Mouse (Mus musculus): ENCODE results near the gene 4933424G06Rik. TPM values are rescaled to one million over a fixed set of nuclear protein-coding genes. Genes with fewer than 3 reads are reported as not detected.

The 4933424G06Rik gene
- total and polyA plus RNA-seq, 3 experiments, result not detected

- TF ChIP-seq POLR2AphosphoS5 (IDR thresholded peaks at IDR 0.05; ENCODE audit: borderline replicate concordance, low read depth, low read length), result no peak
- peak; percentile 65 for TF ChIP-seq ZC3H11A (IDR thresholded peaks at IDR 0.05; ENCODE audit: low read depth, low read length)
- TF ChIP-seq E2F4 (IDR thresholded peaks at IDR 0.05; ENCODE audit: borderline replicate concordance, low read depth, low read length), result no peak
- TF ChIP-seq ELF1 (IDR thresholded peaks at IDR 0.05; ENCODE audit: low read depth, low read length), result no peak
- TF ChIP-seq MAZ (IDR thresholded peaks at IDR 0.05; ENCODE audit: low read depth, low read length), result no peak
- TF ChIP-seq USF2 (IDR thresholded peaks at IDR 0.05; ENCODE audit: borderline replicate concordance in 1 of 2, insufficient read depth in 1 of 2, low read depth in 1 of 2, low read length in 2 of 2), result no peak
- no peak for TF ChIP-seq SIN3A (IDR thresholded peaks at IDR 0.05; ENCODE audit: low read length)
- TF ChIP-seq MXI1 (IDR thresholded peaks at IDR 0.05; ENCODE audit: low read depth, low read length), result no peak
- peak; percentile 71 for TF ChIP-seq SMC3 (IDR thresholded peaks at IDR 0.05; ENCODE audit: low read depth, low read length)
- no peak for TF ChIP-seq GATA1 (IDR thresholded peaks at IDR 0.05; ENCODE audit: low read depth, low read length)
- no peak for TF ChIP-seq EP300 (IDR thresholded peaks at IDR 0.05; ENCODE audit: low read depth in 1 of 2, low read length in 2 of 2)
Measured at GRCm38 (mm10) chr1:36737300-36737699, 27.4 kb downstream of the 4933424G06Rik start (continued).

- TF ChIP-seq NELFE (IDR thresholded peaks at IDR 0.05; ENCODE audit: low read depth, low read length), result no peak
- no peak for TF ChIP-seq MAZ (IDR thresholded peaks at IDR 0.05; ENCODE audit: low read depth, low read length)
- TF ChIP-seq POLR2AphosphoS5 (IDR thresholded peaks at IDR 0.05; ENCODE audit: borderline replicate concordance, low read depth, low read length), result no peak
- no peak for TF ChIP-seq USF2 (IDR thresholded peaks at IDR 0.05; ENCODE audit: borderline replicate concordance in 1 of 2, insufficient read depth in 1 of 2, low read depth in 1 of 2, low read length in 2 of 2)
- TF ChIP-seq GABPA (IDR thresholded peaks at IDR 0.05; ENCODE audit: low read depth, low read length), result no peak
- no peak for TF ChIP-seq MYC (IDR thresholded peaks at IDR 0.05; ENCODE audit: low read depth, low read length)
- no peak for TF ChIP-seq MAX (IDR thresholded peaks at IDR 0.05; ENCODE audit: low read length)
- TF ChIP-seq NRF1 (IDR thresholded peaks at IDR 0.05; ENCODE audit: insufficient read depth, low read depth, low read length, poor library complexity, severe bottlenecking), result no peak
- TF ChIP-seq POLR2A (IDR thresholded peaks at IDR 0.05; ENCODE audit: control insufficient read depth in 1 of 2, insufficient read depth in 1 of 2, low read depth in 1 of 2, low read length in 2 of 2, poor library complexity in 1 of 2), result no peak
- TF ChIP-seq TAL1 (IDR thresholded peaks at IDR 0.05; ENCODE audit: low read length), result no peak
- TF ChIP-seq BHLHE40 (IDR thresholded peaks at IDR 0.05; ENCODE audit: borderline replicate concordance, low read depth, low read length), result no peak
- TF ChIP-seq ZNF384 (IDR thresholded peaks at IDR 0.05; ENCODE audit: low read depth, low read length), result no peak
- no peak for TF ChIP-seq POLR2AphosphoS2 (IDR thresholded peaks at IDR 0.05; ENCODE audit: low read length)
- TF ChIP-seq GATA1 (IDR thresholded peaks at IDR 0.05; ENCODE audit: low read depth, low read length), result no peak
- TF ChIP-seq RAD21 (IDR thresholded peaks at IDR 0.05; ENCODE audit: low read depth, low read length), result no peak
- TF ChIP-seq CTCF (IDR thresholded peaks at IDR 0.05 in 2 of 3, conservative IDR thresholded peaks at IDR 0.05 in 1 of 3; ENCODE audit: control insufficient read depth in 1 of 3, insufficient read depth in 1 of 3, low read depth in 2 of 3, low read length in 3 of 3, poor library complexity in 1 of 3, severe bottlenecking in 1 of 3), result no peak
- no peak for TF ChIP-seq RCOR1 (IDR thresholded peaks at IDR 0.05; ENCODE audit: low read depth, low read length)
- TF ChIP-seq ZC3H11A (IDR thresholded peaks at IDR 0.05; ENCODE audit: low read depth, low read length), result no peak
- Histone ChIP-seq H3K27ac (ENCODE audit: control insufficient read depth, low read depth, low read length) (no peak overlapping the region), H3K36me3 (ENCODE audit: control insufficient read depth in 1 of 2, insufficient read depth in 2 of 2, low read length in 2 of 2) (no peaks in the 10 kb centered on the region; a peak in 1 of 4 replicates), H3K4me3 (ENCODE audit: control insufficient read depth in 1 of 2, insufficient read depth in 1 of 2, low read depth in 2 of 2, low read length in 2 of 2) (no peak overlapping the region), H3K79me2 (ENCODE audit: control insufficient read depth, insufficient read depth, low read length, poor library complexity) (no peaks in the 10 kb centered on the region), H3K9me3 (replicated peaks; ENCODE audit: insufficient read depth, low read length) (no peaks in the 10 kb centered on the region), H3K4me1 (ENCODE audit: control insufficient read depth in 1 of 2, insufficient read depth in 2 of 2, low read length in 2 of 2) (peaks cover 0 to 2% of the 10 kb centered on the region in 2 experiments; a peak in 1 of 4 replicates), H3K27me3 (ENCODE audit: control insufficient read depth in 1 of 2, insufficient read depth in 2 of 2, low read length in 2 of 2) (peaks cover 0 to 4% of the 10 kb centered on the region in 2 experiments; a peak in 2 of 4 replicates), H3K9ac (ENCODE audit: control insufficient read depth, low read depth, low read length, poor library complexity, severe bottlenecking) (no peak overlapping the region)
- DNase-seq (ENCODE audit: low read depth, low spot score), result no peak
Measured at GRCm38 (mm10) chr1:36739231-36739630, 29.3 kb downstream of the 4933424G06Rik start.
